Mouse (Mus musculus) ES-Bruce4 (cell line): ENCODE results near the gene Teddm2.

Experiments
- CTCF ChIP-seq: IDR thresholded peaks from one replicate; pipeline ENCODE4 v1.8.1; 2011; ENCODE audit warnings: low read depth, low read length
- EP300 ChIP-seq: IDR thresholded peaks from 2 replicates; pipeline ENCODE4 v1.6.1; 2011; ENCODE audit warnings: low read depth, low read length; ENCODE audit not compliant: insufficient read depth
- POLR2A ChIP-seq: IDR thresholded peaks from one replicate; pipeline ENCODE4 v1.8.1; 2011; ENCODE audit warnings: low read length; ENCODE audit not compliant: insufficient read depth

DNA sequence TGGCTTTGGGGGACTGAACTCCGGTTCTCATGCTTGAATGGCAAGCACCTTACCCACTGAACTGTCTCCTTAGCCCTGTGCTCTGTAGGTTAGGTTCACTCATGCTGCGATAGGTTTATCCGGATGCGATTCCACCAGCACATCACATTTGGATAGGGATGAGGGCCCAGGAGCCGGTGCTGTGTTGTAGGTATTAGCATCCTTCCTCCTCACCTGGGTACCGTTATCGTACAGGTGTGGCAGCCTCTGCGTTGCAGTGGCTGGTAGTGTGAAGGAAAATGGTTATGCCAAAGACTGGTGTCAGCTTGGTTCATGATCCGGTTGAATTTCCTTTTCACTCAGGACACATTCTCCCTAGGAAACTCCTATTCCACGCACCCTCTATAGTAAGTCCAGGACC is 9.9 kb downstream of the Teddm2 start:
- TF ChIP-seq POLR2A (no peak), EP300 (no peak), CTCF (no peak)
